Mouse (Mus musculus) hindbrain, embryonic 16.5 days (tissue): ENCODE results near the gene Xpnpep2. TPM values are rescaled to one million over a fixed set of nuclear protein-coding genes. Genes with fewer than 3 reads are reported as not detected.

Experiments used
- ATAC-seq: fragments of 200-750 bp; cut with Nextera tagmentation; 2 replicates; pipeline ENCODE4 v1.8.0; 2017; ENCODE audit warnings: moderate TSS enrichment, moderate library complexity
- H3K27ac ChIP-seq: fragments of 300-500 bp; sonication (generic); 2 replicates; pipeline ENCODE4 v1.5.1; 2014; ENCODE audit warnings: low read depth, mild to moderate bottlenecking, control low read depth, low read length, moderate library complexity
- H3K27me3 ChIP-seq: fragments of 300-500 bp; sonication (generic); replicated peaks from 2 replicates; pipeline ENCODE4 v1.6.1; 2014; ENCODE audit warnings: low read length; ENCODE audit not compliant: control insufficient read depth, insufficient read depth
- H3K36me3 ChIP-seq: fragments of 300-500 bp; sonication (generic); 2 replicates; pipeline ENCODE4 v1.6.1; 2014; ENCODE audit warnings: mild to moderate bottlenecking, low read length, moderate library complexity, mixed read lengths; ENCODE audit not compliant: control insufficient read depth, insufficient read depth
- H3K4me1 ChIP-seq: fragments of 300-500 bp; sonication (generic); 2 replicates; pipeline ENCODE4 v1.6.1; 2014; ENCODE audit warnings: low read depth, low read length; ENCODE audit not compliant: control insufficient read depth, insufficient read depth
- H3K4me2 ChIP-seq: fragments of 300-500 bp; sonication (generic); 2 replicates; pipeline ENCODE4 v1.6.1; 2014; ENCODE audit warnings: mild to moderate bottlenecking, low read length, control low read depth, moderate library complexity
- H3K4me3 ChIP-seq: fragments of 300-500 bp; sonication (generic); 2 replicates; pipeline ENCODE4 v1.5.1; 2014; ENCODE audit warnings: mild to moderate bottlenecking, low read length, control low read depth, moderate library complexity
- H3K9ac ChIP-seq: fragments of 300-500 bp; sonication (generic); 2 replicates; pipeline ENCODE4 v1.6.1; 2014; ENCODE audit warnings: low read depth, mild to moderate bottlenecking, control low read depth, low read length, moderate library complexity
- H3K9me3 ChIP-seq: fragments of 300-500 bp; sonication (generic); 2 replicates; pipeline ENCODE4 v1.6.1; 2014; ENCODE audit warnings: mild to moderate bottlenecking, low read length, moderate library complexity; ENCODE audit not compliant: control insufficient read depth
- WGBS: fragments of 180-500 bp; shearing (Covaris S2); extraction: QIAGEN DNeasy Blood & Tissue Kit; methylation state at CpG from one replicate; pipeline ENCODE4 v1.1.7; 2014; 5-methylcytosine and 5-hydroxymethylcytosine counted together
- polyA plus RNA-seq: library from polyadenylated mRNA; unstranded; fragments of >200 nt; fragmentation: Nextera tagmentation; extraction: Ambion mirVana; gene quantifications from 2 replicates; pipeline ENCODE4 v1.2.1, GENCODE M21; 2015

Gene Xpnpep2
- polyA plus RNA-seq, 1 experiment from 2014 or later: 0.76 TPM

DNA sequence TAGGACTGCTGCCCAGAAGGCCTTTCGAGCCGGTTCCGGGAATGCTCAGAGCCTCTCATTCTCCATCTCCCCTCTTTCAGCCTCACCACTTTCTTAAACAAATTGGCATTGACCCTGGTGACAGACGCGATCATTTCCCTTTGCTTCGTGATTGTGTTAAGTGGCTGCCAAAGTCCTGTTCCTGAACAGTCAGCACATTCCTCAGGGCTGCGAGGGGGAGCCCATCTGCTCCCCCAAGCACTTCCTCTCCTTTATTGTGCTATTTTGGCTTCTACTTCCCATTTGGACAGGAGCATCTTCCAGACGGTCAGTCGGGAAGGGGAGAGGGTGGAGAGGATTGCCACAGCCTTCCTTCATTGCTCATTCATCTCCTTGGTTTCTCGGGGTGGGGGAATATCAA lies 16.4 kb upstream of the Xpnpep2 start:
- no peak overlapping the region for H3K27ac ChIP-seq

GRCm38 (mm10) chrX:48093555-48093954 lies 15.0 kb upstream of the Xpnpep2 start:
- no peak overlapping the region for H3K9ac ChIP-seq
- H3K36me3 ChIP-seq: no peaks in the 10 kb centered on the region
- H3K4me3 ChIP-seq: no peak overlapping the region
- no peaks in the 10 kb centered on the region for H3K27me3 ChIP-seq
- WGBS: 42% methylated on average over 3 of the region's 3 CpGs
- H3K4me1 ChIP-seq: no peaks in the 10 kb centered on the region
- no peak overlapping the region for H3K4me2 ChIP-seq
- H3K27ac ChIP-seq: no peak overlapping the region
- ATAC-seq: no peak
- H3K9me3 ChIP-seq: no peaks in the 10 kb centered on the region

More for the DNA sequence above, 16.4 kb upstream of the Xpnpep2 start:
- no peaks in the 10 kb centered on the region for H3K9me3 ChIP-seq
- H3K4me3 ChIP-seq: no peak overlapping the region
- H3K9ac ChIP-seq: no peak overlapping the region
- H3K36me3 ChIP-seq: no peaks in the 10 kb centered on the region
- H3K27me3 ChIP-seq: no peaks in the 10 kb centered on the region
- H3K4me1 ChIP-seq: no peaks in the 10 kb centered on the region
- no peak for ATAC-seq
- no peak overlapping the region for H3K4me2 ChIP-seq
- 67% methylated on average over 10 of the region's 10 CpGs for WGBS

DNA sequence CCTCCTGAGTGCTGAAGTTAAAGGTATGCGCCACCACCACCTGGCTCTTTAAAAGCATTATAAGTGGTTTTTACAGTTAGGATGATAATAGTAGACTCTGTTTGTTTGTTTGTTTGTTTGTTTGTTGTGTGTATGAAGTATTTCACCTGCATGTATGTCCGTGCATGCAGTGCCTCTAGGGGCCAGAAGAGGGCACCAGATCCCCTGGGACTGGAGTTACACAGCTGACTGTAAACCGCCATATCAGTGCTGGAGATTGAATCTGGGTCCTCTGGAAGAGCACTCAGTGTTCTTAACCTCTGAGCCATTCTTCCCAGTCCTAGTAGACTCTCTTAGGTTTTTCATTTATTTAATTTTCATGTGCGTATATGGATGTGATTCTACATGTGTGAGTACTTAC lies 13.9 kb upstream of the Xpnpep2 start:
- Histone ChIP-seq H3K27ac (no peak overlapping the region), H3K36me3 (no peaks in the 10 kb centered on the region), H3K27me3 (no peaks in the 10 kb centered on the region), H3K9me3 (no peaks in the 10 kb centered on the region), H3K9ac (no peak overlapping the region), H3K4me3 (no peak overlapping the region), H3K4me1 (no peaks in the 10 kb centered on the region), H3K4me2 (no peak overlapping the region)
- 69% methylated on average over 4 of the region's 4 CpGs for WGBS
- ATAC-seq: no peak

GRCm38 (mm10) chrX:48096580-48096979 lies 11.9 kb upstream of the Xpnpep2 start:
- Histone ChIP-seq H3K27ac (no peak overlapping the region), H3K4me1 (no peaks in the 10 kb centered on the region), H3K4me2 (no peak overlapping the region), H3K36me3 (no peaks in the 10 kb centered on the region), H3K9me3 (no peaks in the 10 kb centered on the region), H3K9ac (no peak overlapping the region), H3K27me3 (no peaks in the 10 kb centered on the region), H3K4me3 (no peak overlapping the region)
- ATAC-seq: no peak
- WGBS: 68% methylated on average over 8 of the region's 8 CpGs

- Histone ChIP-seq H3K9ac (no peak overlapping the region), H3K27me3 (no peaks in the 10 kb centered on the region), H3K27ac (no peak overlapping the region), H3K36me3 (no peaks in the 10 kb centered on the region), H3K4me2 (no peak overlapping the region), H3K9me3 (no peaks in the 10 kb centered on the region), H3K4me1 (no peaks in the 10 kb centered on the region), H3K4me3 (no peak overlapping the region)
- no peak for ATAC-seq
- WGBS: 78% methylated on average over 9 of the region's 9 CpGs
Measured at GRCm38 (mm10) chrX:48098470-48099129, 9.9 kb upstream of the Xpnpep2 start.

DNA sequence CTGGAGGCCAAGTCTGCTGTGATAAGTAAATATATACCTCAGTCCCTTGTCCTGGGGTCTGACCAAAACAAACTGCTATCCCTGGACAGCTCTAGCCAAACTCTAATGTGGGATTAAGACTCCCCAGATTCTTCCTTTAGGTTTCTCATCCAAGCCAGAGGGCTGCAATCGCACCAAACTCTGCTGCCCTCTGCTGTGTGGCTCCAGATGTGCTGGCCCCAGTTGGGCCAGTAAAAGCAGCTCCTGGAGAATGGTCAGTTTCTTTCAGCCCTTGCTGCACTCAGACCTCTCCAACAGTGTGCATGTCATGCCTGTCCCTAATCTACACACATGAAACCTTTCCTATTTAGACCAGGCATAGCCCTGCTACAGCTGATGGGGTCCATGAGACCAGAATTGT lies 8.7 kb upstream of the Xpnpep2 start:
- 80% methylated on average over 1 of the region's 1 CpGs for WGBS
- H3K4me2 ChIP-seq: no peak overlapping the region
- no peak overlapping the region for H3K9ac ChIP-seq
- ATAC-seq: no peak
- H3K27ac ChIP-seq: no peak overlapping the region
- H3K27me3 ChIP-seq: no peaks in the 10 kb centered on the region
- H3K4me1 ChIP-seq: no peaks in the 10 kb centered on the region
- H3K4me3 ChIP-seq: no peak overlapping the region
- H3K36me3 ChIP-seq: no peaks in the 10 kb centered on the region
- H3K9me3 ChIP-seq: no peaks in the 10 kb centered on the region

DNA sequence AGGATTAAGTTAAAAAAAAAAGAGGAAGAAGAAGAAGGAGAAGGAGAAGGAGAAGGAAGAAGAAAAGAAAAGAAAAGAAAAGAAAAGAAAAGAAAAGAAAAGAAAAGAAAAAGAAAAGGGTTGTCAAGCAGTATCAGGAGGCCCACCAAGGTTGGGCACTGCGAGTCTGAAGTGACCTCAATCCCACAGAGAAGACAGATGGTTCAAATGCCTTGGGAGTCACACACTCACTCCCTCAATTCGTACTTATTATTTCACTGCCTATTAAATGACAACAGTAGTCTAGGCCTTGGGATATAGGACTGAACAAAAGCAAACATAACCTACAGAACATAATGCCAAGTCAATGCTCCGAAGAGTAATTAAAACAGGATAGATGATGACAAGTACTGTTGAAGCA lies 5.3 kb upstream of the Xpnpep2 start:
- Histone ChIP-seq H3K4me3 (no peak overlapping the region), H3K9me3 (no peaks in the 10 kb centered on the region), H3K36me3 (no peaks in the 10 kb centered on the region), H3K4me2 (no peak overlapping the region), H3K9ac (no peak overlapping the region), H3K27me3 (no peaks in the 10 kb centered on the region), H3K4me1 (no peaks in the 10 kb centered on the region), H3K27ac (no peak overlapping the region)
- no peak for ATAC-seq
- 85% methylated on average over 3 of the region's 3 CpGs for WGBS

- Histone ChIP-seq H3K27me3 (no peaks in the 10 kb centered on the region), H3K4me3 (no peak overlapping the region), H3K36me3 (no peaks in the 10 kb centered on the region), H3K27ac (no peak overlapping the region), H3K4me2 (no peak overlapping the region), H3K9me3 (no peaks in the 10 kb centered on the region), H3K4me1 (no peaks in the 10 kb centered on the region), H3K9ac (no peak overlapping the region)
- ATAC-seq: no peak
- WGBS: 78% methylated on average over 6 of the region's 7 CpGs
Measured at GRCm38 (mm10) chrX:48104736-48105441, 3.6 kb upstream of the Xpnpep2 start.

DNA sequence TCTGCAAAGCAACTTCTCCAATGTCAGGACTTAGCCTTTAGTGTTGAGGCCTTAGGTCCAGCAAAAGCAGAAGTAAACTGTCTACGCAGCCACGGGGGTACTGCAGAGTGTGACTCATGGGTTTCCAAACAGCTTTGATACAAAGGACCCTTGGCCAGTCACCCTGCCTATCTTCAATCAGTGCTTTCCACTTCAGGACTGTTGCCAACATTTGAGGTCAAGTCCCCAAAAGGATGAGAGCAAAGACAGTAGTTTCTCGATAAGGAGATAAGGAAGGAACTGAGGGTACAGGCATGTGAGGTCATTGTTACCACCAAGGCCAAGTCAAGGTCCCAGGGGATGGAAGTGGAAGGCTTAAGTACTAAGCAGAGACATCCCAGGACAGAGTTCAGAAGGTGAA lies 2.3 kb upstream of the Xpnpep2 start:
- Histone ChIP-seq H3K4me1 (no peaks in the 10 kb centered on the region), H3K27ac (no peak overlapping the region), H3K4me2 (no peak overlapping the region), H3K9me3 (no peaks in the 10 kb centered on the region), H3K36me3 (no peaks in the 10 kb centered on the region), H3K9ac (no peak overlapping the region), H3K27me3 (no peaks in the 10 kb centered on the region), H3K4me3 (no peak overlapping the region)
- 80% methylated on average over 3 of the region's 3 CpGs for WGBS
- ATAC-seq: no peak
